Mouse (Mus musculus) C2C12 (cell line): Measurements from ENCODE around the gene Dclre1a.

Experiments
- CTCF ChIP-seq: IDR thresholded peaks from one replicate; pipeline ENCODE4 v1.5.1; 2011; ENCODE audit not compliant: control insufficient read depth, insufficient read depth, insufficient read length
- MAX ChIP-seq: IDR thresholded peaks from one replicate; pipeline ENCODE4 v1.6.1; 2011; ENCODE audit warnings: mild to moderate bottlenecking, control low read depth
- MYOG ChIP-seq: IDR thresholded peaks from one replicate; pipeline ENCODE4 v1.6.1; 2011; ENCODE audit not compliant: control insufficient read depth, insufficient read length; ENCODE audit errors: extremely low read depth
- USF1 ChIP-seq: IDR thresholded peaks from one replicate; pipeline ENCODE4 v1.6.1; 2011; ENCODE audit warnings: low read depth, mild to moderate bottlenecking, control low read depth, moderate library complexity

DNA sequence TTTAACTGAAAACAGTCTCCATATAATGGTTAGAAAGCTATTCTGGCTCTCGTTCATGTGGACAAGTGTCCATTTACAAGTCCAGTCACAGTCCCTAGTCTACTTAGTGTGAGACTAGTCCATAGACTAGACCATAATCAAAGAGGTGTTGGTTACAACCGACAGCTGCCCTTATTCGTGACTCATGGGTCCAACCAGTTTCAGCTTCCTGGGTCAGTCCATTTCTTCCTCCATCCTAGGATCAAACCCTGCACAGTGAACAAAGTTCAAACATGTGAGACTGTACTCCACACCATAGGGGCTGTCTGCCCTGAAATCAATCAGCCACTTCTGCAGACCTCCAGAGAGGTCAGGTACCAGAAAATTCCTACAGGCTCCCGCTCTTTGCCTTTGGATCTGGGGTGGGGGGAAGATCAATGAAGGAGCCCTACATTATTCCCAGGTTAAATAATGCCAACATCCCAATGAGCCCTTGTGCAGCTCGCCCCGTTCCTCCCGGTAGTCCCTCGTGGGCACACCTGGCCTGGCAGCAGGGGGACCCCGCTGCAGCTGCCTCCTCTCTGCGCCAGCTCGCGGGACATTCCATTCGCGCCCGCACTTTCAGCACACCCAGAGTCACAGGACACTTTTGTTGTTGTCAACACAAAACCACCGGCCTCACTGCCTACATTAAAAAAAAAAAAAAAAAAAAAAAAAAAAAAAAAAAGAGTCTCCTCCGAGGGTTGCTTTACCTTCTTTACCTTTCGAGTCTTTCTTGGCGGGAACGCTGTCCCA lies at the start of gene Dclre1a:
- peak; percentile 9 for TF ChIP-seq CTCF
- peak; percentile 35 for TF ChIP-seq MAX
- TF ChIP-seq MYOG, result no peak
- TF ChIP-seq USF1, result no peak
